Comparison of ENCODE assay signal across 8 mouse cellular contexts in the genomic region with DNA sequence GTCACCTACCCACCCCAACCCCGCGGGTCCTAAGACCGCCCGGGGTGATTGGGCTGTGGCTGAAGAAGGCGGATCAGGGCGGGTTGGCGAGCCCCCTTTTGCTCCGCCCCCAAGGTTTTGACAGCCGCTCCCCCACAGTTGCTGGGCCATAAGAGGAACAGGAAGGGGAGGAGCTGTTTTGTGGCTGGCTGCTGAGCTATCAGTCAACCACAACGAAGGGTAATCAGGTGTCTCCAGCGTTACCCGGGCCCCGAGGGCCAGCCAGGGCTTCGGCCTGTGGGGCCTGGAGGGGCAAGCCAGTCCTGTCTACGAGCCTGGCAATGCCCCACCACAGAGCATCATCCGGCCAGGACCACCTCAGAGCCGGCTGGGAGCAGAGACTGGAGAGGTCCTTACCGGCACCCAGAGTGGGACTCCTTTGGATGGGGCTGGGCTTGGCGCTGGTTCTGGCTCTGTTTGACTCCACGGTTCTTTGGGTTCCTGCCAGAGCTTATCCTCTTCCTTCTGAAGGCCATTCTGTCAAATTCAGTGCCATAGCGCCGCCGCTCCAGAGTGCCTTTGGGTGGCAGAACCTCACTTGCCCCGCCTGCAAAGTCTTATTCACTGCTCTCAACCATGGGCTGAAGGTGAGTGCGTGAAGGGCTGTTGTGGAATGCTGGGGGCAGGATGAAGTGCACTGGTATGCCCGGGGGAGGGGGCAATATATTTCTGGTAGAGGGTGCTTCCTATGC. TPM values are rescaled to one million over a fixed set of nuclear protein-coding genes. Genes with fewer than 3 reads are reported as not detected.
DNase-seq lines count a peak whose midpoint lies in the region; ATAC-seq and TF ChIP-seq lines count a peak whose summit lies in the region.

A gene (plus strand): TSS at position 149 of the 731 bp plus-strand sequence.

- WGBS in bone marrow, adult 2 months: 2% methylated on average over 26 of the region's 26 CpGs
- WGBS in embryonic facial prominence, embryonic 15.5 days: 3% methylated on average over 26 of the region's 26 CpGs
- WGBS in kidney, embryonic 15.5 days: 3% methylated on average over 26 of the region's 26 CpGs

- H3K4me2 ChIP-seq in embryonic facial prominence, embryonic 15.5 days (replicated peaks): peak within 1 kb of the TSS; percentile 77
- peak within 1 kb of the TSS; percentile 77 for H3K4me2 ChIP-seq in kidney, embryonic 15.5 days

- H3K9me3 ChIP-seq in embryonic facial prominence, embryonic 15.5 days (replicated peaks): no peaks in the 10 kb centered on the region
- H3K9me3 ChIP-seq in kidney, embryonic 15.5 days (replicated peaks): no peaks in the 10 kb centered on the region

- ATAC-seq in embryonic facial prominence, embryonic 15.5 days (ENCODE audit: insufficient number of reproducible peaks, low FRiP score, low TSS enrichment, low read depth): peak; percentile 89
- peak; percentile 95 for ATAC-seq in kidney, embryonic 15.5 days (replicated peaks; ENCODE audit: low FRiP score)
- ATAC-seq in monocyte, adult 5-6 weeks (replicated peaks; ENCODE audit: insufficient number of reproducible peaks, low FRiP score, low TSS enrichment, poor library complexity, severe bottlenecking): peak; percentile 95

- no peak for TF ChIP-seq CTCF in bone marrow, adult 2 months (IDR thresholded peaks at IDR 0.05; ENCODE audit: control insufficient read depth, insufficient read depth, low read length)

- H3K4me1 ChIP-seq in bone marrow, adult 2 months (ENCODE audit: control insufficient read depth, insufficient read depth, low read length): peaks cover 4% of the 10 kb centered on the region; the same call in 1 of the 2 replicates
- H3K4me1 ChIP-seq in embryonic facial prominence, embryonic 15.5 days: peaks cover 24% of the 10 kb centered on the region
- H3K4me1 ChIP-seq in kidney, embryonic 15.5 days: peaks cover 16% of the 10 kb centered on the region

- H3K9ac ChIP-seq in embryonic facial prominence, embryonic 15.5 days: peak within 1 kb of the TSS; percentile 47
- H3K9ac ChIP-seq in kidney, embryonic 15.5 days: peak within 1 kb of the TSS; percentile 71

- H3K27me3 ChIP-seq in embryonic facial prominence, embryonic 15.5 days: no peaks in the 10 kb centered on the region
- no peaks in the 10 kb centered on the region for H3K27me3 ChIP-seq in kidney, embryonic 15.5 days

- peak within 1 kb of the TSS; percentile 65 for H3K27ac ChIP-seq in bone marrow, adult 2 months (ENCODE audit: control insufficient read depth, insufficient read depth, low read depth, low read length, poor library complexity)
- H3K27ac ChIP-seq in embryonic facial prominence, embryonic 15.5 days (replicated peaks): peak within 1 kb of the TSS; percentile 77
- peak within 1 kb of the TSS; percentile 73 for H3K27ac ChIP-seq in kidney, embryonic 15.5 days

- peak within 1 kb of the TSS; percentile 78 for H3K4me3 ChIP-seq in bone marrow, adult 2 months (replicated peaks; ENCODE audit: control insufficient read depth, low read depth, low read length)
- H3K4me3 ChIP-seq in embryonic facial prominence, embryonic 15.5 days (replicated peaks): peak within 1 kb of the TSS; percentile 72
- H3K4me3 ChIP-seq in kidney, embryonic 15.5 days (replicated peaks): peak within 1 kb of the TSS; percentile 64

- DNase-seq in 416B (ENCODE audit: low read depth): peak; percentile 95
- DNase-seq in heart, adult 9 months (ENCODE audit: low spot score in 2 of 2): peak; percentile 95 to 97
- peak; percentile 93 for DNase-seq in liver
- DNase-seq in spleen, postnatal 4 days (ENCODE audit: low spot score in 2 of 2): peak; percentile 87 to 91

- peak; percentile 68; the same call in 1 of the 2 replicates for TF ChIP-seq POLR2A in bone marrow, adult 2 months (IDR thresholded peaks at IDR 0.05; ENCODE audit: borderline replicate concordance, control insufficient read depth, low read depth, low read length)

- peaks cover 24% of the 10 kb centered on the region for H3K36me3 ChIP-seq in embryonic facial prominence, embryonic 15.5 days
- H3K36me3 ChIP-seq in kidney, embryonic 15.5 days: peaks cover 28% of the 10 kb centered on the region

RNA-seq across cellular contexts. Expression of the gene that starts here (rescaled TPM):
- polyA plus RNA-seq in bone marrow, adult 2 months (2011; ENCODE audit: insufficient read depth, insufficient read length, low replicate concordance, missing spikeins): 4.3 and 9.2 TPM in 2 replicates
- polyA plus RNA-seq in embryonic facial prominence, embryonic 15.5 days (2015; fragmentation: Nextera tagmentation; extraction: Ambion mirVana): 54.6 and 58.9 TPM in 2 replicates
- 44.7 and 47.7 TPM in 2 replicates for polyA plus RNA-seq in kidney, embryonic 15.5 days (2015; fragmentation: Nextera tagmentation; extraction: Ambion mirVana)
- 20.2 to 29.2 TPM (median 28.0 TPM) in 3 replicates for total RNA-seq in monocyte, adult 5-6 weeks (2017)

Comparison
In these comparisons a context has a peak if more than half of its experiments do, and no peak if none do; other contexts are left out.
1. Peak in every context shown above with its lines: DNase-seq, ATAC-seq, H3K4me3 ChIP-seq and H3K27ac ChIP-seq.